Mouse (Mus musculus) lung, embryonic 14.5 days (tissue): ENCODE results near the gene Sept1. TPM values are rescaled to one million over a fixed set of nuclear protein-coding genes. Genes with fewer than 3 reads are reported as not detected.

Source experiments
- ATAC-seq: fragments of 200-750 bp; cut with Nextera tagmentation; 2 replicates; pipeline ENCODE4 v1.8.0; 2017; ENCODE audit warnings: mild to moderate bottlenecking, moderate TSS enrichment, moderate library complexity; ENCODE audit not compliant: insufficient read depth
- DNase-seq: peaks from one replicate; pipeline ENCODE4 v3.0.0-alpha.2; 2015
- H3K27ac ChIP-seq: fragments of 300-500 bp; sonication (generic); 2 replicates; pipeline ENCODE4 v1.5.1; 2014; ENCODE audit warnings: low read depth, mild to moderate bottlenecking, moderate library complexity
- H3K27me3 ChIP-seq: fragments of 300-500 bp; sonication (generic); 2 replicates; pipeline ENCODE4 v1.6.1; 2014; ENCODE audit warnings: low read length, control low read depth; ENCODE audit not compliant: insufficient read depth
- H3K36me3 ChIP-seq: fragments of 300-500 bp; sonication (generic); 2 replicates; pipeline ENCODE4 v1.6.1; 2014; ENCODE audit warnings: control low read depth; ENCODE audit not compliant: insufficient read depth
- H3K4me1 ChIP-seq: fragments of 300-500 bp; sonication (generic); 2 replicates; pipeline ENCODE4 v1.6.1; 2014; ENCODE audit warnings: antibody characterized with exemption, control low read depth; ENCODE audit not compliant: insufficient read depth
- H3K4me2 ChIP-seq: fragments of 300-500 bp; sonication (generic); 2 replicates; pipeline ENCODE4 v1.6.1; 2014; ENCODE audit warnings: mild to moderate bottlenecking
- H3K4me3 ChIP-seq: fragments of 300-500 bp; sonication (generic); 2 replicates; pipeline ENCODE4 v1.5.1; 2014; ENCODE audit warnings: low read depth, low read length
- H3K9ac ChIP-seq: fragments of 300-500 bp; sonication (generic); 2 replicates; pipeline ENCODE4 v1.6.1; 2014
- H3K9me3 ChIP-seq: fragments of 300-500 bp; sonication (generic); 2 replicates; pipeline ENCODE4 v1.6.1; 2016; ENCODE audit warnings: low read depth, low read length, control low read depth
- CTCF ChIP-seq: IDR thresholded peaks from 2 replicates; pipeline ENCODE4 v1.5.1; 2016; ENCODE audit warnings: antibody characterized with exemption, low read depth
- WGBS: fragments of 180-500 bp; shearing (Covaris S2); extraction: QIAGEN DNeasy Blood & Tissue Kit; methylation state at CpG from one replicate; pipeline ENCODE4 v1.1.7; 2014; 5-methylcytosine and 5-hydroxymethylcytosine counted together
- polyA plus RNA-seq: library from polyadenylated mRNA; unstranded; fragments of >200 nt; fragmentation: Nextera tagmentation; extraction: Ambion mirVana; gene quantifications from 2 replicates; pipeline ENCODE4 v1.2.1, GENCODE M21; 2014

Gene Sept1
- polyA plus RNA-seq, 1 experiment from 2014 or later: 20.3 TPM

- Histone ChIP-seq H3K27ac (peak within 1 kb of the TSS; percentile 88), H3K36me3 (peaks cover 21% of the 10 kb centered on the region; the same call in 1 of the 2 replicates), H3K4me1 (0 out of 2 replicates have a peak, but pooled peaks cover 3% of the 10 kb centered on the region), H3K9ac (peak within 1 kb of the TSS; percentile 93), H3K9me3 (no peaks in the 10 kb centered on the region), H3K4me3 (peak within 1 kb of the TSS; percentile 90), H3K4me2 (peak within 1 kb of the TSS; percentile 92), H3K27me3 (no peaks in the 10 kb centered on the region)
- ATAC-seq: peak; percentile 92
- DNase-seq: peak; percentile 99
- 2% methylated on average over 39 of the region's 39 CpGs for WGBS
- TF ChIP-seq CTCF: no peak
These were observed 41.2 kb upstream of the Sept1 start, which contains the start of gene Sephs2 for GRCm38 (mm10) chr7:127273925-127274789. Gene Sephs2 (minus strand): TSS chr7:127274055.

GRCm38 (mm10) chr7:127273118-127273923 is 40.4 kb upstream of the Sept1 start:
- DNase-seq (peak; percentile 54), ATAC-seq (peak; percentile 80)
- Histone ChIP-seq H3K4me2 (peak overlapping the region; percentile 92), H3K36me3 (peaks cover 23% of the 10 kb centered on the region; the same call in 1 of the 2 replicates), H3K9ac (peak overlapping the region; percentile 93), H3K4me3 (peak overlapping the region; percentile 90), H3K27me3 (no peaks in the 10 kb centered on the region), H3K4me1 (0 out of 2 replicates have a peak, but pooled peaks cover 3% of the 10 kb centered on the region), H3K27ac (peak overlapping the region; percentile 88), H3K9me3 (0 out of 2 replicates have a peak, but pooled peaks cover 3% of the 10 kb centered on the region)
- TF ChIP-seq CTCF: peak; percentile 27; the same call in 1 of the 2 replicates
- WGBS: 10% methylated on average over 49 of the region's 50 CpGs

GRCm38 (mm10) chr7:127272566-127272965 is 39.6 kb upstream of the Sept1 start:
- peak overlapping the region; percentile 90 for H3K4me3 ChIP-seq
- 0 out of 2 replicates have a peak, but pooled peaks cover 4% of the 10 kb centered on the region for H3K9me3 ChIP-seq
- no peak overlapping the region for H3K27ac ChIP-seq
- no peak overlapping the region for H3K9ac ChIP-seq
- H3K27me3 ChIP-seq: no peaks in the 10 kb centered on the region
- TF ChIP-seq CTCF: no peak
- peaks cover 23% of the 10 kb centered on the region; the same call in 1 of the 2 replicates for H3K36me3 ChIP-seq
- 0 out of 2 replicates have a peak, but pooled peaks cover 3% of the 10 kb centered on the region for H3K4me1 ChIP-seq
- no peak for DNase-seq
- no peak for ATAC-seq
- H3K4me2 ChIP-seq: peak overlapping the region; percentile 92
- 95% methylated on average over 15 of the region's 15 CpGs for WGBS

GRCm38 (mm10) chr7:127271093-127271492 is 38.2 kb upstream of the Sept1 start:
- 95% methylated on average over 4 of the region's 4 CpGs for WGBS
- Histone ChIP-seq H3K9ac (no peak overlapping the region), H3K4me3 (no peak overlapping the region), H3K27me3 (no peaks in the 10 kb centered on the region), H3K4me2 (no peak overlapping the region), H3K27ac (no peak overlapping the region), H3K4me1 (0 out of 2 replicates have a peak, but pooled peaks cover 3% of the 10 kb centered on the region), H3K36me3 (peaks cover 23% of the 10 kb centered on the region; the same call in 1 of the 2 replicates), H3K9me3 (0 out of 2 replicates have a peak, but pooled peaks cover 4% of the 10 kb centered on the region)
- DNase-seq: no peak
- TF ChIP-seq CTCF: no peak
- ATAC-seq: no peak

GRCm38 (mm10) chr7:127270666-127271065 is 37.7 kb upstream of the Sept1 start:
- H3K36me3 ChIP-seq: peaks cover 23% of the 10 kb centered on the region; the same call in 1 of the 2 replicates
- WGBS: 89% methylated on average over 5 of the region's 5 CpGs
- no peak overlapping the region for H3K4me2 ChIP-seq
- H3K27ac ChIP-seq: no peak overlapping the region
- H3K4me3 ChIP-seq: no peak overlapping the region
- 0 out of 2 replicates have a peak, but pooled peaks cover 3% of the 10 kb centered on the region for H3K4me1 ChIP-seq
- H3K9me3 ChIP-seq: 0 out of 2 replicates have a peak, but pooled peaks cover 4% of the 10 kb centered on the region
- H3K27me3 ChIP-seq: no peaks in the 10 kb centered on the region
- DNase-seq: no peak
- no peak for TF ChIP-seq CTCF
- H3K9ac ChIP-seq: no peak overlapping the region
- ATAC-seq: no peak

GRCm38 (mm10) chr7:127270256-127270655 is 37.3 kb upstream of the Sept1 start:
- peaks cover 23% of the 10 kb centered on the region; the same call in 1 of the 2 replicates for H3K36me3 ChIP-seq
- no peak for ATAC-seq
- TF ChIP-seq CTCF: no peak
- H3K4me2 ChIP-seq: no peak overlapping the region
- H3K4me1 ChIP-seq: 0 out of 2 replicates have a peak, but pooled peaks cover 3% of the 10 kb centered on the region
- WGBS: 88% methylated on average over 2 of the region's 2 CpGs
- H3K27ac ChIP-seq: no peak overlapping the region
- no peak overlapping the region for H3K4me3 ChIP-seq
- H3K27me3 ChIP-seq: no peaks in the 10 kb centered on the region
- DNase-seq: no peak
- 0 out of 2 replicates have a peak, but pooled peaks cover 4% of the 10 kb centered on the region for H3K9me3 ChIP-seq
- no peak overlapping the region for H3K9ac ChIP-seq
